8 mouse cellular contexts compared by ENCODE assay signal in genomic region chr2:118901175-118902031, GRCm38 (mm10). TPM values are rescaled to one million over a fixed set of nuclear protein-coding genes. Genes with fewer than 3 reads are reported as not detected.
DNase-seq lines count a peak whose midpoint lies in the region; ATAC-seq and TF ChIP-seq lines count a peak whose summit lies in the region.

No protein-coding gene starts in this region.

- peak; percentile 76 for ATAC-seq in common myeloid progenitor, adult 5-6 weeks (replicated peaks; ENCODE audit: low read depth, poor library complexity, severe bottlenecking)
- peak; percentile 92 for ATAC-seq in hindbrain, postnatal 0 days

- peaks cover 31% of the 10 kb centered on the region for H3K27me3 ChIP-seq in hindbrain, postnatal 0 days (ENCODE audit: insufficient read depth, low read length)
- H3K27me3 ChIP-seq in megakaryocyte, embryonic 14.5 days (replicated peaks) = peaks cover 86% of the 10 kb centered on the region

- H3K4me2 ChIP-seq in hindbrain, postnatal 0 days (ENCODE audit: low read depth, low read length) = peak overlapping the region; percentile 98

- H3K4me3 ChIP-seq in gastrocnemius, adult 2 months = peak overlapping the region; percentile 99
- peak overlapping the region; percentile 94 for H3K4me3 ChIP-seq in hindbrain, postnatal 0 days (ENCODE audit: low read length)
- peak overlapping the region; percentile 95 for H3K4me3 ChIP-seq in megakaryocyte, embryonic 14.5 days (replicated peaks)

- intact Hi-C loops in gastrocnemius, adult 2 months (cut with DNase I) = loop anchor here (2.0 kb wide), 2 partner anchors 41 to 71 kb away; partner anchors contain the start of gene Ivd

- 2% methylated on average over 79 of the region's 120 CpGs for WGBS in hindbrain, postnatal 0 days

- peaks cover 37% of the 10 kb centered on the region for H3K4me1 ChIP-seq in hindbrain, postnatal 0 days (ENCODE audit: insufficient read depth, low read length)
- peaks cover 83% of the 10 kb centered on the region for H3K4me1 ChIP-seq in megakaryocyte, embryonic 14.5 days

- peak overlapping the region; percentile 86 for H3K9ac ChIP-seq in hindbrain, postnatal 0 days (replicated peaks; ENCODE audit: low read length)

- DNase-seq in ZHBTc4 (ENCODE audit: low read depth, low spot score) = peak; percentile 96
- DNase-seq in gastrocnemius, adult 2 months = peak; percentile 99
- DNase-seq in hindbrain, postnatal 0 days (ENCODE audit: low spot score) = peak; percentile 97
- peak; percentile 91 to 96 for DNase-seq in left cerebral cortex, adult 8-10 months (ENCODE audit: low spot score in 2 of 2)
- peak; percentile 99 for DNase-seq in right cerebral cortex, postnatal 10 days (ENCODE audit: low spot score in 2 of 2)
- peak; percentile 96 for DNase-seq in urinary bladder, postnatal 25 days (ENCODE audit: low spot score)

- TF ChIP-seq CTCF in gastrocnemius, adult 2 months (IDR thresholded peaks at IDR 0.05) = peak; percentile 27
- no peak for TF ChIP-seq CTCF in hindbrain, postnatal 0 days (IDR thresholded peaks at IDR 0.05; ENCODE audit: low read depth)

- H3K27ac ChIP-seq in gastrocnemius, adult 2 months = peak overlapping the region; percentile 89
- H3K27ac ChIP-seq in hindbrain, postnatal 0 days = peak overlapping the region; percentile 84

- no peaks in the 10 kb centered on the region for H3K36me3 ChIP-seq in hindbrain, postnatal 0 days (ENCODE audit: insufficient read depth, low read length)
- no peaks in the 10 kb centered on the region for H3K36me3 ChIP-seq in megakaryocyte, embryonic 14.5 days (replicated peaks; ENCODE audit: low read length)

- H3K9me3 ChIP-seq in hindbrain, postnatal 0 days (ENCODE audit: low read length) = no peaks in the 10 kb centered on the region
- no peaks in the 10 kb centered on the region for H3K9me3 ChIP-seq in megakaryocyte, embryonic 14.5 days

RNA-seq across cellular contexts. Expression of gene Bahd1, which starts 1.2 kb away (rescaled TPM):
- total RNA-seq in common myeloid progenitor, adult 5-6 weeks (2017) = 5.3 and 8.4 TPM in 2 replicates
- total RNA-seq in gastrocnemius, adult 2 months (2021) = 1 to 10 TPM; 5.2 to 6.4 TPM
- 24.5 and 25.2 TPM in 2 replicates for total RNA-seq in hindbrain, postnatal 0 days (2014; rRNA removed)
- polyA plus RNA-seq in hindbrain, postnatal 0 days (2015; fragmentation: Nextera tagmentation; extraction: Ambion mirVana) = 4.8 and 5.9 TPM in 2 replicates
- total RNA-seq in left cerebral cortex, adult 8-10 months (2022) = 10 to 100 TPM; 41.8 to 49.3 (median 42.6) TPM
- polyA plus RNA-seq in megakaryocyte, embryonic 14.5 days (2012; ENCODE audit: insufficient read depth, low replicate concordance) = 11.5 and 14.8 TPM in 2 replicates

RNA-seq across cellular contexts. Expression of gene Chst14, which starts 24.9 kb away (rescaled TPM):
- total RNA-seq in common myeloid progenitor, adult 5-6 weeks (2017) = 2.9 and 3.9 TPM in 2 replicates
- 1 to 10 TPM; 1.6 to 2.3 TPM for total RNA-seq in gastrocnemius, adult 2 months (2021)
- 6.2 and 8.5 TPM in 2 replicates for total RNA-seq in hindbrain, postnatal 0 days (2014; rRNA removed)
- polyA plus RNA-seq in hindbrain, postnatal 0 days (2015; fragmentation: Nextera tagmentation; extraction: Ambion mirVana) = 4.7 and 4.9 TPM in 2 replicates
- total RNA-seq in left cerebral cortex, adult 8-10 months (2022) = 1 to 10 TPM; 2.6 to 4.1 (median 3.3) TPM
- polyA plus RNA-seq in megakaryocyte, embryonic 14.5 days (2012; ENCODE audit: insufficient read depth, low replicate concordance) = 0.81 and 2.1 TPM in 2 replicates

RNA-seq across cellular contexts. Expression of gene Ivd, which starts 39.6 kb away (rescaled TPM):
- 23.8 and 36.2 TPM in 2 replicates for total RNA-seq in common myeloid progenitor, adult 5-6 weeks (2017)
- 100 to 1,000 TPM; 122 to 189 TPM for total RNA-seq in gastrocnemius, adult 2 months (2021)
- 68.2 and 101 TPM in 2 replicates for total RNA-seq in hindbrain, postnatal 0 days (2014; rRNA removed)
- polyA plus RNA-seq in hindbrain, postnatal 0 days (2015; fragmentation: Nextera tagmentation; extraction: Ambion mirVana) = 61.7 and 68.7 TPM in 2 replicates
- total RNA-seq in left cerebral cortex, adult 8-10 months (2022) = 10 to 100 TPM; 72.7 to 88.6 (median 75.3) TPM
- 2.1 and 3.2 TPM in 2 replicates for polyA plus RNA-seq in megakaryocyte, embryonic 14.5 days (2012; ENCODE audit: insufficient read depth, low replicate concordance)

Comparison
In these comparisons a context has a peak if more than half of its experiments do, and no peak if none do; other contexts are left out.
1. Peak in every context shown above with its lines: DNase-seq, ATAC-seq, H3K4me3 ChIP-seq and H3K27ac ChIP-seq.